Mouse (Mus musculus) neural tube, embryonic 10.5 days (tissue): ENCODE data around the gene Tor3a.
A peak's percentile ranks its signal among the peaks of the same experiment; 100 is the strongest.

Experiments
- DNase-seq: peaks from one replicate; pipeline ENCODE4 v3.0.0-alpha.2; 2017; ENCODE audit warnings: low spot score; ENCODE audit errors: extremely low spot score

The Tor3a gene

DNA sequence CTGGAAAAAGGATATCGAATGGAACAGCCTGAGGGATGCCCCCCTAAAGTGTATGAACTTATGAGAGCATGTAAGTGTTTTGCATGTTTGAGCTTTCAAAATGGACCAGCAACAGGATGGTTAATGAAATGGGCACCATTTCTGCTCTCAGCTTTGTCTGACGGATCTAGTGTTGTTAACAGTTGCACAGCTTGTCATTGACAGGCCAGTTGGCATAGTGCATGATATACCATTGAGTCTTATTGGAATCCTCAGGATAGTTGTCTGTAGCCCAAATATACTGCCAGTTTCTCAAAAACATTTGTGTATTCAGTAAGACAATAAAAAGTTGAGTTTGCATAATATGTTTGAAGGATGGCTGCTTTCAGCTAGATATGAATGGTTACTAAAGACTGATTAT lies 39.0 kb downstream of the Tor3a start:
- no peak for DNase-seq

GRCm38 (mm10) chr1:156633095-156633494 lies 41.1 kb downstream of the Tor3a start:
- DNase-seq: no peak

GRCm38 (mm10) chr1:156630965-156631364 lies 43.2 kb downstream of the Tor3a start:
- no peak for DNase-seq

DNA sequence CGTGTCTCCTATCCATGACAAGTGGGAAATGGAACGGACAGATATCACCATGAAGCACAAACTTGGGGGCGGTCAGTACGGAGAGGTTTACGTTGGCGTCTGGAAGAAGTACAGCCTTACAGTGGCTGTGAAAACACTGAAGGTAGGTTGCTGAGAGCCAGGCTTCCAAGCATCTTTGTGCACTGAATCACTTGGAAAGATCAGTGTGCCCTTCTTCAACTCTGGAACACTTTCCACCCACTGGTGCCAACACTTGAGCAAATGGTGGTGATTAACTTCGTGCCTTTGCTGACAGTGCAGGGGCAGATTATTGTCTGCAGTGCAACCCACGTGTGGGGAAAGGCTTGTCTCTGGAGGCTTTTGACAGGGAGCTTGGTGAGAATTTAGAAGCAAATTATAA lies 44.2 kb downstream of the Tor3a start:
- no peak for DNase-seq

GRCm38 (mm10) chr1:156626729-156627128 lies 47.4 kb downstream of the Tor3a start:
- DNase-seq: no peak

DNA sequence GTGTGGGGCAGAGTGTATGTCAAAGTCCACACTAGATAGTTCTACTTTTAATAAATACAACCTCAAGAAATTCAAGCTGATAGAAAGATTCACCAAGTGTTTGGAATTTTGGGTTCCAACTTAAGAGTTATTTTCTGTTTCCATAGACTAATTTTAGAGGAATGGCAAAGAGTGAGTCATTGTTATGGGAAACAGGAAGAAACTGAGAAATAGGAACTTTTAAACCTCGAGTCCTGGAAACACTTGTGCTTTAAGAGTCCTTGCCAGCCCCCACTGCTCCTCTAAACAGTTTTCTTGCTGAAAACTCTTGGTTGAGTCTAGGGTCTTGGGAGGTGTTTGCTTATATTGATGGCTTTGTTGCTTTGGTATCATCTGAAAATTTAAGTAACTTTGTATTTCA lies 49.9 kb downstream of the Tor3a start:
- DNase-seq: no peak

DNA sequence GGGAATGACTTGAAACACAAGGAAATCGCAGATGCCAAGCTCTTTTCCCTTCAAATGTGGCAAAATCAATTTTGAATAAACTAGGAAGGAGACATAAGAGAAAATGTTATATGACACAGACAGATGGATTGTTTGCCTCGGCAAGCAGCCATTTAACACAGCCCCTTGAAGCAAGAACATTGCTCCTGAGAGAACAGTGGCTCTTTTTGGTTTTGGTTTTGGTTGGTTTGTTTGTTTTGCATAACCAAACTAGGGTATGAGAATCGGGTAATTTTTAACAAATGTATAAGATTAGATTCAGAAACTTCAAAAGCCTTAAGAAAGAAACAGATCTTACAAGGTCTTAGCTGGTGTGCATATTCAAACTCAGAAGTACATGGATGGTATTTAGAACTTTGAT lies 53.2 kb downstream of the Tor3a start:
- DNase-seq: no peak

DNA sequence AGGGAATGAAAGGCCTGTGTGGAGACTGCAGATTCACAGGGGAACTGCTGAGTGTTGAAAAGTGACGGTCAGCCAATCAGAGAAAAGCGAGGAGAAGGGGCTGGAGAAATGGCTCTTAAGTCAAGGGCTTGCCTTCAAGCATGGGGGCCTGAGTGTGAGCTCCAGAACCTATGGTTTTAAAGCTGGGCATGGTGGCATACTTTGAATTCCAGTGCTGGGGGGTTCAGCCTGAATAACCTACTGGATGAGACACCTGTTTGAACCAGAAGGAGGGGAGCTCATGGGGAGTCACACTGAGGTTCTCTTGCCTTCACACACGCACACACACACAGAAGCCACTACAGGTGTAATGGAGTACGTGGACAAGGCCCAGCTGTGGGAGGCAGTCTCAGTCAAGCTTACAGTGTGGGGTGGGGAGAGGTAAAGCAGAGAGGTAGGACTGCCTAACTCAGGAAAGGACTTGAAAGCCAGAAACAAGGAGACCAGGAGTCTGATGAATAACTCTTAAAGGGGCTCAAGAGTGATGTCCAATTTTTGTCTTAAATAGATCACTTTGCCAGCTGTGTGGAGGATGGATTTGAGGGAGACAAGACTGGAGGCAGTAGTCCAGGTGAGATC lies 53.8 kb downstream of the Tor3a start:
- no peak for DNase-seq

- DNase-seq: no peak
Measured at GRCm38 (mm10) chr1:156617811-156618210, 56.3 kb downstream of the Tor3a start.

DNA sequence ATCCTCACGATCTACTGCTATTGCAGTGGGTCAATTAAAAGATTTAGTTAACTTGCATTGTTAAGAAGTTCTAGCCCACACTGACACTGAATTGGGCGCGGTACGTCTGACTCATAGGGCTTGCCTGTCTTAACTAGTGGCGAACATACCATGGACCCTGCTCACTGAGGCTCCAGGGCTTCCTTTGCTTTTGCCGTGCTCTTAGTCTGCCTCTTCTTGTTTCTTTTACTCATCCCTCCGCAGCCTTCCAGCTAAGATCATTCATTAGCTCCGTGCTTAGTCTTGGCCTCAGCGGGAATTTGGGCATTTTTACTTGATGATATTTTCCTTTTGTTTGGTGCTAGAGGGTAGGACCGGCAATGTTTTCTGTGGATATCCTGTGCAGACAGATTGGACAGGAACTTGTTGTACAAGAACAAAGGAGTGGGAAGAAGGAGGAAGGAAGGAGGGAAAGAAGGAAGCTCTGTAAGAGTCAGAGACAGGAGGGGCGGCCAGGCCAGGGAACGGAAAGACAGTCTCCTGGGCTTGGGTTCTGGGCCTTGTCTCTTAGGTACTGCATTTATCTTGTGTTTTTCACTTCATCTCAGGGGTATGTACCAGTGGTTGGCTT lies 57.1 kb downstream of the Tor3a start:
- DNase-seq: no peak

DNA sequence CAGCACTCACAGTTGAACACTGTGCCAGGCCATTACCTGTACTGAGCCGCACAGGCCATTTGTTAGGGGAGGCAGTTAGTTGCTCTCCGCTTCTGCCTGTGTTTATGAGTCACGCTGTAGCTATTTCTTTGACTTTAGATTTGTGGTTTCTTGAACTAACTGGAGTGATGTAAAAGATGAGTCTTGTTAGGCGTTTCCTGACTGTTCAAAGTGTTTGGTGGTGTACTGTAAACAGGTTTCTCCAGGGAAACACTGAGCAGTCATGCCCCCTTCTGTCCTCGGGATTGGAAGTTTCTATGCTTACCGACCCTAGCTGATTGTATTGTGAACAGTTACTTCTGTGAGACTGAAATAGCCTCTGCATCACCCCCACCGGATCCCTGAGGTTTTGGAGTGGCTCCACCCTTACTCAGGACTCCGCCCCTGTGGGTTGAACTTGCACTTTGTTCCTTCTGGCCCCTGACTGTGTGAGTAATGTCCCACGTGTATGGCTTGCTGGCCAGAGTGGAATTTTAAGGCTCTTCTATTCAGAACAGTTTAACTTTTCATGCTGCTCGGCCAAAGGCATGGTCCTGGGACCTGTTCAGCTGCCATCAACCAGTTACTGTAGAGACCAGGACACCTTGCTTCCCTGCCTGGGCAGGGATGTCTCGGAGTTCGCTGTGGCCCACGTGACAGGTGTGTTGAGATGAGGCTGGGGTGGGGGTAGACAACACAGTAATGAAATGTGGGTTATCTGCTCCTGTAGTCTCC lies 58.6 kb downstream of the Tor3a start:
- peak; percentile 53 for DNase-seq

DNA sequence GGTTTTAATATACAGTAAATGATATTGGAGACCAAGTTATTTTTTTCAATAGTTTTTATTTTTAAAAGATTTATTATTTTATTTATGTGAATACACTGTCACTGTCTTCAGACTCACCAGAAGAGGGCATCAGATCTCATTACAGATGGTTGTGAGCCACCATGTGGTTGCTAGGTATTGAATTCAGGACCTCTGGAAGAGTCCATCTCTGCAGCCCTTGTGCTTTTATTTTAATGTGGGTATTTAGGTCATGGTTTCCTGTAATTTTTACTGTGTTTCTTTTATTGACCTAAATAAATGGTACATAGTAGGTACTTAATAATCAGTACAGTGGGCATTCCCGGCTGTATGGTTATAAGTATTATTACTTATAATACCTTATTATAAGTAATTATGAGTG lies 59.4 kb downstream of the Tor3a start:
- DNase-seq: no peak

DNA sequence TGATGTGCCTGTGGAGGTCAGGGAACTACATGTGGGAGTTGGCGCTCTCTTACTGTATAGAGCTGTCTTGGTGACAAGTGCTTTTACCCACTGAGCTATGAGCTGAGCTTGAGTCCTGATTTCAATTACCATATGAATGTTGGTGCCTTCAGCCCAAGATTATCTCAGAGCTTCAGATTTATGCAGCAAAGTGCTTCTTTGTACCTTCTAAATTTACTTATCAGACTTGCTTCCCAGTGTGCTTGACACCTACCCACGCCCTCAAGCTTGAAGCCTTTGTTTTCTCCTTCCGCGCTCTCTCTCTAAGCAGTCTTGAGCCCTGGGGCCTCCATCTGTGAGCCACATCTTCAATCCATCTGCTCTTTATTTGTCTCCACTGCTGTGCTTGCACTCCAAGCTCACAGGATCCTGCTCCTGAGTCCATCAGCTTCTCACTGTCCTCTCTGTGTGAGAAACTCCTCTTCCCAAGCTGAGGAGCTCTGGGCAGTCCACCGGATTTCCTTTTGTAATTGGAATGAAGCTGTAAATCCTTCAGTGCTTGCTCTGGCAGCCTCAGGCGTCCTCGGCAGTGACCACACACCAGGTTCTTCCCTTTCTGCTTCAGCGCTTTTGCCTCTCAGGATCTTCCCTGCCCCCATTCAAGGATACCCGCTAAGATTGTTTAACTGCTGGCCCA lies 60.2 kb downstream of the Tor3a start:
- peak; percentile 66 for DNase-seq

GRCm38 (mm10) chr1:156610257-156610656 lies 63.9 kb downstream of the Tor3a start:
- DNase-seq: no peak

DNA sequence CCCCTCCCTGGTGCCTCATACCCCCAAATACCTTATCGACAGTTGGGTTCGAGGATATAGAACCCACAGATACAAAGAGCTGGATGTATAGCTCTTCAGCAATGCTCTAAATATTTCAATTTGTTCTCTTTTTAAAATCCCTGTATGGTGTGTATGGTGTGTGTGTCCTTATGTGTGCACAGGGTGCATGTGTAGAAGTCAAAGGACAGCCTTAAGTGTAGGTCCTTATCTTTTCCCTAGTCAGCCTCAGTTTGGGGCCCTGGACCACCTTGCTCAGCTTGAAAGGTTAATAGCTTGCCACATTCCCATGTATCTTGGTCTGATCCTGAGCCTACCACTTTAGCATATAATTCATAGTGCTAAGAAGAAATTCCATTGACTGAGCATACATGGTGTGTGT lies 65.7 kb downstream of the Tor3a start:
- no peak for DNase-seq

GRCm38 (mm10) chr1:156605940-156606339 lies 68.2 kb downstream of the Tor3a start:
- no peak for DNase-seq

- DNase-seq: no peak
Measured at GRCm38 (mm10) chr1:156605094-156605866, 68.9 kb downstream of the Tor3a start.
